Mouse (Mus musculus): ENCODE results near the gene Gm20388. TPM values are rescaled to one million over a fixed set of nuclear protein-coding genes. Genes with fewer than 3 reads are reported as not detected.
"Not testable (repeated sequence)": the region's sequence is repeated elsewhere in the genome, so short reads cannot be mapped to it uniquely, and the experiment has no call there.

Gm20388 gene
- total RNA-seq, 2 experiments from 2014 or later, result 10.7 TPM; not detected in 1

GRCm38 (mm10) chr8:123230326-123230725, 3319.7 kb downstream of the Gm20388 start:
- not testable (repeated sequence) for DNase-seq (ENCODE audit: low spot score in 2 of 2)

GRCm38 (mm10) chr8:123231742-123232141, 3321.1 kb downstream of the Gm20388 start:
- peak in 1 of 2 experiments; percentile 54 for DNase-seq (ENCODE audit: low spot score in 2 of 2)

- peak in 1 of 2 experiments; percentile 41 for DNase-seq (ENCODE audit: low spot score in 2 of 2)
Measured at GRCm38 (mm10) chr8:123232553-123232952, 3321.9 kb downstream of the Gm20388 start.

GRCm38 (mm10) chr8:123233300-123233699, 3322.7 kb downstream of the Gm20388 start:
- peak in 1 of 2 experiments; percentile 31 for DNase-seq (ENCODE audit: low spot score in 2 of 2)

GRCm38 (mm10) chr8:123233760-123234159, 3323.1 kb downstream of the Gm20388 start:
- peak in 1 of 2 experiments; percentile 39 for DNase-seq (ENCODE audit: low spot score in 2 of 2)

GRCm38 (mm10) chr8:123234918-123235519, 3324.4 kb downstream of the Gm20388 start:
- DNase-seq (ENCODE audit: low spot score in 2 of 2), result peak; percentile 84 to 91

- peak; percentile 82 to 87 for DNase-seq (ENCODE audit: low spot score in 2 of 2)
Measured at GRCm38 (mm10) chr8:123235520-123236497, 3325.2 kb downstream of the Gm20388 start, which contains the start of gene Spata2l. Gene Spata2l, minus strand, starts transcription at chr8:123236233.

- DNase-seq (ENCODE audit: low spot score in 2 of 2), result no peak
Measured at GRCm38 (mm10) chr8:123239398-123239797, 3328.8 kb downstream of the Gm20388 start.

GRCm38 (mm10) chr8:123242107-123242923, 3331.7 kb downstream of the Gm20388 start:
- no peak for DNase-seq (ENCODE audit: low spot score in 2 of 2)

GRCm38 (mm10) chr8:123243053-123243452, 3332.4 kb downstream of the Gm20388 start:
- DNase-seq (ENCODE audit: low spot score in 2 of 2), result no peak

- DNase-seq (ENCODE audit: low spot score in 2 of 2), result no peak
Measured at GRCm38 (mm10) chr8:123244382-123244781, 3333.7 kb downstream of the Gm20388 start.

- DNase-seq (ENCODE audit: low spot score in 2 of 2), result no peak
Measured at GRCm38 (mm10) chr8:123245543-123245942, 3334.9 kb downstream of the Gm20388 start.

GRCm38 (mm10) chr8:123247748-123248147, 3337.1 kb downstream of the Gm20388 start:
- no peak for DNase-seq (ENCODE audit: low spot score in 2 of 2)

- DNase-seq (ENCODE audit: low spot score in 2 of 2), result no peak
Measured at GRCm38 (mm10) chr8:123248596-123248995, 3338.0 kb downstream of the Gm20388 start.

GRCm38 (mm10) chr8:123250940-123251339, 3340.3 kb downstream of the Gm20388 start:
- DNase-seq (ENCODE audit: low spot score in 2 of 2), result no peak

GRCm38 (mm10) chr8:123252925-123253324, 3342.3 kb downstream of the Gm20388 start:
- no peak for DNase-seq (ENCODE audit: low spot score in 2 of 2)

- DNase-seq (ENCODE audit: low spot score in 2 of 2), result peak in 1 of 2 experiments; percentile 28
Measured at GRCm38 (mm10) chr8:123253451-123254098, 3342.9 kb downstream of the Gm20388 start.

GRCm38 (mm10) chr8:123254099-123254885, 3343.7 kb downstream of the Gm20388 start, which contains the start of the genes Zfp276 and Vps9d1:
Gene Zfp276, plus strand, starts transcription at chr8:123254195.
Gene Vps9d1, minus strand, starts transcription at chr8:123254348.
- DNase-seq (ENCODE audit: low spot score in 2 of 2), result peak; percentile 71 to 83

- DNase-seq (ENCODE audit: low spot score in 2 of 2), result no peak
Measured at GRCm38 (mm10) chr8:123255170-123255569, 3344.5 kb downstream of the Gm20388 start.

GRCm38 (mm10) chr8:123257114-123257513, 3346.5 kb downstream of the Gm20388 start:
- DNase-seq (ENCODE audit: low spot score in 2 of 2), result peak; percentile 27 to 50

All from layer of hippocampus, adult 18-20 months (tissue).